Mouse (Mus musculus) spleen, adult 12 weeks (tissue): ENCODE measurements around the gene 2810004N23Rik.

Experiments used
- DNase-seq: peaks from one replicate; pipeline ENCODE4 v3.0.0; 2022; ENCODE audit warnings: low spot score

2810004N23Rik gene

DNA sequence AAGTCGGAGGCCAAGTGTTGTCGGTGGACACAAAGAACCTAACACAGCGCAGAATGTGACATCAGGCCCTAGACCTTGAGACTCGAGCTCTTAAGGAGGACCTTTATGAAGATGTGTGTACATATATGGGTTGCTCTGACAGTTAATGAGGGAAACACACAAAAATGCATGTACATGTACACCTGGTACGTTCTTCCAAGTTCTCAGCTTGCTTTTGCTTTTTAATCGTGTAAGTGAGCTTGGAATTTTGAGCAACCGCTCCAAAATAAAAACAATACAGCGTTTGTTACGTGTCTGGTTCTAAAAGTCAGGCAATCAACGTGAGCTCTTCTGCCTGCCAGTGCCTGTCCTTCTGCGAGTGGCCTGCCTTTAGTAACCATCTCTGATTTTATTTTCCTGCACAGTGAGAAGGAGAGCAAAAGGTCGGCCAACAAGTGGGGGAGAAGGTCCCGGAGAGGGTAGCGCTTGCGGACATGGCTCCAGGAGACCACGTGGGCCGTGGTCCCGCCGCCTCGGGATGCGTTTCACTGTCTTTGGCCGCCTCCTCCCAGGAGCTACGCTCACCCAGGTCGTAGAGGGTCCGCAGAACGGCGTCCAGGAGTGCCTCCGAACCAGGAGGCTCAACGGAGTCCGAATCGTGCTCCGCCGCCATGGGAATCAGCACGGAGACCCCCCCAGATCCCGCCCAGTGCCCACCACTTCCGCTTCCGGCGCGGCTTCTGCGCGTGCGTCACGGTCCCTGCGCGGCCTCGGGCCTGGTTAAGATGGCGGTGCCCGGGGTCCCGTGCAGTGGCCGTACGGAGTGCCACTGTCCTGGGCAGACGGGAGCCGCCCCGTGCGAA is at the start of gene 2810004N23Rik, which contains the start of gene Gnpat:
2810004N23Rik (minus strand) TSS at position 800 of the 842 bp plus-strand sequence.
Gnpat (plus strand) TSS at position 713 of the 842 bp plus-strand sequence.
- peak; percentile 77 for DNase-seq

DNA sequence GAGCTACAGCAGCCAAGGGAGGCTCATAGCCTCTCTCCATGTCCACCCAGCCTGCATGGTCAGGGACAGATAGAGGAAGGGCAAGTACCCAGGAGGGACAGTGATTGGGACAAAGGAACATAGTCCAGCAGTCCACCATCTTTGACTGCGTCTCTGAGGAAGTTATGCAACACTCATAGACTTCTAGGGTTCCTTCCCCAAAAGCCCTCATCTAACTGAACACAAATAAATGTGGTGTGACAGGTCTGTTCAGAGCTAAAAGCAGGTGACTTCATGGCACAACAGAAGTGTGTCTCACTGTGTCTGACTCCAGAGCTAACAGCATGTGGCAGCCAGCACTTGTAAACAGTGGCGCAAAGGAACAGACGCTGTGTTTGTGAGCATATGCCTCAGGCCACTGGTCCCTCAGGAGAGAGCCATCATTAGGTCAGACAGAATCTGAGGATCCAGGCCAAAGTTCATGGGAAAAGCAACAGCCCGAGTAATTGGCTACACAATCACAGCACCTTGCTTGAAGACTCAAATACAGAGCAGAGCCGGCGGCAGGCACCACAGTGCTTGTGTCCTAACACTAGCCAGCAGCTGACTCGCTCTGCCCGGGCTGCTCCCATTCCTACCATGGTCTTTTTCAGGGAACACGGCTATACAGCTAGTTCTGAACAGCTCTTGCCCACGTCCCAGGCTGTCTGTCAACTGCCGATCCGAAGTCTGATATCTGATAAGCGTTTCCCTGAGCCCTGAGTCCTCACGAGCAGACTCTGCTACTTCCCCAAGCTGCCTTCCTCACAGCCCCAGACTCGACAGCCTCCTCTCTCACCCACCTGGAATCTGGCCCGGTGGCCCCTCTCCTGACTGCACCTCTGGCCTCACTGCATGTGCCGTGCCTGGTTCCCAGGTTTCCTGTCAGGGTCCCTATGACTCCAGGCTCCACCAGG is 49.3 kb upstream of the 2810004N23Rik start:
- no peak for DNase-seq

DNA sequence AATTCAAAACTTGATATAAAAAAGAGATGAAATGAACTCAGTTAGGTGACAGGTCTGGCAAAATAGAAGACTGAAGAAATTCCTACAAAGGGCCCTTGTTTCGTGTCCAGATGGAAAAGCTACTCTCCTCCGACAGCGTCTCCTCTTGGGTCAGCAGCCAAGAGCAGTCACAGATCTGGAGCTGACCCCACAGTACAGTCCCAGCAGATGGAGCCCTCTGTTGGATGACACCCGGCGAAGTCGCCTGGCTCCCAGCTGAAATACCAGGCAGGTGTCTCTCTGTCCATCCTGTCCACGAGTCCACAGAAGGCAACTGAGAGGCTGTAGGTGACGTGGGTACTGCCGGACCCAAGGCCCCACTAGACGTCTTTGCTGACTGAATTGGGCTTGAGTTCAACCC is 47.4 kb upstream of the 2810004N23Rik start:
- DNase-seq = no peak

DNA sequence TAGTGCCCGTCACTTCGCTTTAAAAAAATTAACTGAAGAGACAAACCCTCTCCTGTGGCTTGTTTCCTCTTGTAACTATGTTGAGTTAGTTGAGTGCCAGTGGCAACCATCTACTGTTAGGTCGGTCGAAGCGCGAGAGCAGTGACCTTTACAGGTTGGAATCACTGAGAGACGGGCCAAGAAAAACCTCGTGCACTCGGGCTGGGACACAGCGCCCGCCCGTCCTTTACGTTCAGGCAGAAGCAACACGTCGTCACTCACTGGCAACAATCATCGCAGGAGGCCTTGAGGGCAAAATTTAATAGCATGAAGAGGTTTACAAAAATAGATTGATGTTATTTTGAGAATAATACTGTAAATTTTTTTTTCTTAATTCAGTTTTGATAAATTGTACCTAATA is 47.0 kb upstream of the 2810004N23Rik start:
- DNase-seq = no peak

DNA sequence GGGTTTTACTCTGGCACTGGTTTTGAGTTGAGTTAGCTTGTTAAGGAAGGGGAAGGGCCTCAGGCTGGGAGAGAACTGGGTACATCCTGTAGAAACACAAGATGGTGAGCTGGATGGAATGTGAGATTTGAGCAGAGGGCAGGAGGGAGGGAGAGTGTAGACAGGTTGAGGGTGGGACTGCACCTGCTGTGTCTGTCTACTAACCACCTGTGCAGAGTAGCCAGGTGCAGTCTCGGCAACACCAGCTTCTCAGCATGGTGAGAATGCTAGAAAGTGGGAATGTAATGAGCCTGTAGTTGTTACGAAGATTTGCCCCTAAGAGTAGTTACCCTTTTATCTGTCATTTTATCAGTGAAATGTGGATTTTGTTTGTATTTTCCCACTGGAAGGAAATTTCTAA is 42.6 kb upstream of the 2810004N23Rik start:
- DNase-seq = no peak

DNA sequence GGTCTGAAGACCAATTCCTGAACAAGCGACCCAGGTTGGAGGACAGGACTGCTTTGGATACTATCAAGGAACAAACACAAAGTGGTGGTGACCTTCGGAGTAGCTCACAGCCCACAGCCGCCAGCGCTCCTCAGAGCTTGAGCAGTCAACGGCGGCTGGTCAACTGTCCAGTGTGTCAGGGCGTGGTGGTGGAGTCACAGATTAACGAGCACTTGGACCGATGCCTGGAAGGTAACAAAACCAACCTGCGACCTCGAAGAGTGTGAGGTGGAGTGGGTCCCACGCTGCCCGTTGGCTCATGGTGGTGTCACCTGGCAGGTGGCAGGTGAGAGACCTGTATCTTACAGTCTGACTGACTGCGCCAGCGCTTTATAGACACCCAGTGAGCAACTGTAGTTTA is 40.3 kb upstream of the 2810004N23Rik start:
- DNase-seq = no peak

DNA sequence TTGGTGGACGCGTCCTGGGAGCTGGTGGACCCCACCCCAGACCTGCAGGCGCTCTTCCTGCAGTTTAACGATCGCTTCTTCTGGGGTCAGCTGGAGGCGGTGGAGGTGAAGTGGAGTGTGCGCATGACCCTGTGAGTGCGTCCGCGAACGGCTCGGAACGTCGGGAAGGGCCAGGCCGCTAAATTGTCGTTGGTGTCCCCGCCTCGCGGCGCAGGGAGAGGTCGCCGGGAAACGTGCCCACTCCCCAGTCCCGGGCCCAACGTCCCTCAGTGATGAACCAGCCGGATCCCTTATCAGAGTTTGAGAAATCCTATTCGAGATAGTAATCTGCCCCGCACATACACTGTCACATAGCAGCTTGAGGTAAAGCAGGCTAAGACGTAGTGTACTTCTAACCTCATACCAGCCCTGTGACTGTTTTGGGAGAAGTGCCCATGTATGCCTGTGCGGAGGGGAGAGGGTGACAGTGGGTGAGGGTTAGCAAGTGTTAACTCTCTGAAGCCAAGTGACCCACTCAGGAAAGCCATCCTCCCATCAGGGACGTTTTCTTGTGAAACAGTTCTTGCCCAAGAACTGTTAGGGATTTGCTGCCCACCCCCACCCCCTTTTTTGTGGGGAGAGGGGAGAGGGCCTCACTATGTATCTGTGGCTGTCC is 35.5 kb upstream of the 2810004N23Rik start:
- DNase-seq = no peak

DNA sequence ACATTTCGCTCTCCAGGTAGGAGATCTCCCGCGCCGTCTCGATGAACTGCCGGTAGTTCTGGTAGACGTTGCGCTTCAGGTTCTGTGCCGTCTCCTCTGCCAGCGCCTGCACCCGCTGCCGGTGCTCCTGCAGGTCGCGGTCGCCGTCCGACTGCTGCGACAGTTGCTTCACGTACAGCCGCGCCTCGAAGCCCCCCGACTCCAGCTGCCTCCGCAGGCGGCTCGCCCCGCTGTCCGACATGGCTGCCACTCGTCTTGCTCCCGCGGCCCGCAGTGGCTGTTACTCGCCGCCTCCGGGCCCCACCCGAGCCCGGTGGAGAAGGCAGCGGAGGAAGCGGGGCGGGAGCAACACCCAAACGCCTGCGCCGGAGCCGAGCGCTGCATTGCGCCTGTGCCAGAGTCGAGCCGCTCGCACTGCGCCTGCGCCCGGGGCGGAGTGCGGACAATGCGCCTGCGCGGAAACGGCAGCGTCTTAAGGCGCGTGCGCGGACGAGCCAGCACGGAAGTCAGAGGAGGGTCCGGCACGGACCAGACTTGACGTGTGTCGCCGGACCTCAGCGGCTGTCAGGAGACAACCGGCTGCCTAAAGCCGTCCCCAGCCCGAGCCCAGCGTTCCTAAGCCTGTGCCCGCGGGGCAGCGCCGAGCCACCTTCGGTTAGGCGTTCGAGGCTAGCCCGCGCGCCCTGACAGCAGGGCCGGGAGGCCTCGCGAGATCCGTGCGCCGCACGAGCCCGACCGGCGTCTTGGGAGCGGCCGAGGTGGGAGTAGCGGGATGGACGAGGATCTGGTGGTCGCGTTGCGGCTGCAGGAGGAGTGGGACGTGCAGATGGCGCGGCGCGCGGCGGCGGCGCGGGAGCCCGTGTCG is 34.7 kb upstream of the 2810004N23Rik start, which contains the start of the genes Exoc8 and Sprtn:
Exoc8 (minus strand) TSS at position 320 of the 865 bp plus-strand sequence.
Sprtn (plus strand) TSS at position 501 of the 865 bp plus-strand sequence.
- peak; percentile 99 for DNase-seq

DNA sequence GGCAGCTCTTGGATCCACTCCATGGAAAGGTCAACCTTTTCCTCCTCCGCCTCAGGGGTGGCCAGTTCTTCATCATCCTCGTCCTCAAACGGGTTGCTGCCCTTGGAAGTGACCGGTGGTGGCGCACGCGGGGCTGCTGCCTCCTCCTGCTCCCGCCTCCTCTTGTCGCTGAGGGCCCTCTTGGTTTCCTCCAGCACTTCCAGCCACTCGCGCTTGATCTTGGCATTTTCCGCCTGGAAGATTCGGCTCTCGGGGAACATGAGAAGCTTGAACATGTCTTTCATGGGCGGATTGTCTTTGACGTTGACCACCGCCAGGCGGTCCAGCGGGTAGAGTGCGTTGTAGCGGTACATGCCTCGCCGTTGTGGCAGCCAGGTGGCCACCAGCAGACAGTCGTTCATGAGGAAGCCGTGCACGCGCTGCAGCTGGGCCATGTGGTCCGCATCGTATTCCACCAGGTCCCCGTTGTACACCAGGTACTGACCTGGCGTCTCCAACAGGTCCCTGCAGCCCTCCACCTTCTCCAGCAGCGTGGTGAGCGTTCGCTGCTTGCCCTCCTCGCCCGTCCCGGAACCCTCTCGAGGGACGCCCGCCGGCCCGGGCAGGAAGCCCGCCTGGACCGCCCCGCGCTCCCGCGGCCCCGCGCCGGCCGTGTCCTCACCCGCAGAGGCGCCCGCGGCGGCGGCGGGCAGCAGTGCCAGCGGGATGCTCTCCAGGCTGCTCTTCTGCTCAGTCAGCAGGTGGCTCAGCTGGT is 33.9 kb upstream of the 2810004N23Rik start:
- DNase-seq = peak; percentile 60

DNA sequence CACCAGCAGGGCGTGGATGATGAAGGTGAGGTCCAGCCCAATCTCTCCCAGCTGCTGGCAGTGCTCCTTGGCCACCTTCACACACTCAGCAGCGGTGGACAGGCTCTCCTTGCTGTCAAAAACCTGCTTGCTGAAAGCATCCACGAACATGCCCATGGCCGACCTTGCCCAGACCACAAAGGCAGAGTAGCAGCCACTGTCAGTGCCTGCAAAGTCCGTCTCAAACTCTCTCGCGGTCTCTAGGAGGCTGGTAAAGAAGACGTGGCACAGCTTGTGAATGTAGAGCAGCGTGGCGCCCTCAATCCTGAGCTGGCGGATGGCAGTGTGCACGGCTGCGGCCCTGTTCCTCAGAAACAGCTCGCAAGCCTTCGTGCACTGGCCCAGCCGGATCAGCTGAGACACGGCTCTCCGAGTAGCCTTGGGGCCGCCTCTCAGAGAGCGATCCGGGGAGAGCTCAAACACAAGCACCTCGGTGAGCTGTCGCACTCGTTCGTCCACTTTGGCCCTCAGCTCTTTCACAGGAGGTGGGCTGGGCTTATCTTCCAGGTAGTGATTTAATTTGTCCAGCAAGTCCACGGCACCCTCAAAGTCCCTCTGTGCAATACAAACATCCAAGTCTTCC is 33.2 kb upstream of the 2810004N23Rik start:
- no peak for DNase-seq

DNA sequence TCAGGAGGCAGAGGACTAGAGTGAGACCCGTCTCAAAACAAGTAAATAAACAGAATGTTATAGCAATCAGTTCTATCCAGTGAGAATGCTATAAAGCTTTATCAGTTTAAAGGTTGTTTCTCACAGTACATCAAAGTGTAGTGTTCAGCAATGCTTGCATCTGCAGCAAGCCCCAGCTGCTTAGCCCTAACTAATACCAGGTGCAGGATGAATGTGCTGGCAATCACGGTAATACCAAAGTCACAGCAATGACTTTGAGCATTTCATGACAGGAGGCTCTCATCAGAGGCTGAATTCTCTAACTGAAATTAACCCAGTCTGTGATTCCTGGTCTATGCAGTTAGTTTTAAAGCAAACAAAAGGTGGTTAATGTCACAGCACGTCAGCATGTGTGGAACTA is 29.7 kb upstream of the 2810004N23Rik start:
- DNase-seq = no peak

DNA sequence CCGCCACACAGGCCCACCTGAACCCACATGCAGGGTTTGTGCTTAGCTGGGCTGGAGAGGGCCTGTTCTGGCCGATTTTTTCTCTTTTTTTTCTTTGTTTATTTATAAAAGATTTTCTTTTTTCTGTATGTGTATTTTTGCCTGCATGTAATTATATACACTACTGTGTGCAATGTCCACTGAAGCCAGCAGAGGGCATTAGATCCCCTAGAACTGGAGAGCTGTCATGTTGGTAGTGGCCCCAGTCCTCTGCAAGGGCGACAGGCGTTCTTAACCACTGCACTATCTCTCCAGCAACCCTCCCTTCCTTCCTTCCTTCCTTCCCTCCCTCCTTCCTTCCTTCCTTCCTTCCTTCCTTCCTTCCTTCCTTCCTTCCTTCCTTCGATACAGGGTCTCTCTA is 25.5 kb upstream of the 2810004N23Rik start:
- DNase-seq = no peak

DNA sequence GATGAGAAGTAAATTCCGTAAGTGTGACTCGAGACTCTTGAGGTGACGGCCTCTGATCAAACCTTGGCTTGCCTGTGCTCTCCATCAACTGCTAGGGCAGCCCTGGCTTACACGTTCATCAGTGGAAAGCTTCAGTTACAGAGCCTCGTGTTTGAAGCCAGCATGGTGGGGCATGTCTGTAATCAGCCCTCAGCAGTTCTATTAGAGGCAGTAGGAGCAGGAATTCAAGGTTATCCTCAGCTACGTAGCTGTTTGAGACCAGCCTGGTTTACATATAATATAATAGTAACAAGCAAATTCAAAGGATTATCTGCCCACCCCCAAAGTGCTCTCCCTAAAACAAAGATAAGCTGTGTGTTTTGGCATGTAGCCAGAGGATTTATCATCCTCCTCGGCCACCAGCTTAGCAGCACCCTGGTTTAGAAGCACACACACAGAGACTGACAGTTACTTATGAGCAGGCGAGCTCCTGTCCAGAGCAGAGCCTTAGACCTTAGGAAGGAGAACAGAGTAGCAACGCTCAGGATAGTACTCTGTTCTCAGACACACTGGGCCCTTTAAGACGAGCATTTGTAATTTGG is 16.1 kb upstream of the 2810004N23Rik start:
- DNase-seq = no peak

DNA sequence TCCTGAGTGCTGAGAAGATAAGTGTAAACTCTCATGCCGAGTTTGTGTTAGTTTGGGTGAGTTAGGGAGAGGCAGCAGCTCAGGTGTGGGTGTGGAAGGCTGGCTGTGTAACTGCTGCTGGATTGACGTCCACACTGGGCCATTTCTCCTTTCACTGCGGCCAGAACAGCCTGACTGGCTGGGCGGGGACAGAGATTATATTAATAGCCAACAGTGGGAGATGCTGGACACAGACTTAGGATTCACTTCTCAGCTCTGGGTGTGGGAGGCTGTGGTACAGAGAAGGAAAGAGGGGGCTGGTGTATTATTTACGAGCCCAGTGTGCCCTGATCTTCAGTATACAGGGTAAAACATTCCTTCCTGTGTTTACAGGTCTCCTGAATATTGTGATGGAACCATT is 15.2 kb upstream of the 2810004N23Rik start:
- no peak for DNase-seq

DNA sequence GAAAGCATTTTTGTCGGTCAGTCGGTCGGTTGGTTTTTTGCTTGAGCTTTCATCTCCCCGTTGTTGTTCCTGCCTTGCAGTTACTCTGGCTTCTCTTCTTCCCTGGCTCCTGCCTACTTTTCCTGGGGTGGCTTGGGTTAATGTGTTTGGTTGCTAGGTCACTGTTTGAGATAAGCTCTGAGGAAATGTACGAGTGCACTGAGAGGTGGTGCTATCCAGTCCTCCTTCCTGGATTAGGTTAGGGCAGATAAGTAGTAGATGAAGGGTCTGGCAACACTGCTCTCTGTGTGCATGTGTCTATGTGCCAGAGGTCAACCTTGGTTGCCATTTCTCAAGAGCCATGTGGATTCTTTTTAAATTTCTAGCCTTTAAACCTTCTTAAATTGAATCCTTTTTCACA is 9.8 kb upstream of the 2810004N23Rik start:
- DNase-seq = no peak

DNA sequence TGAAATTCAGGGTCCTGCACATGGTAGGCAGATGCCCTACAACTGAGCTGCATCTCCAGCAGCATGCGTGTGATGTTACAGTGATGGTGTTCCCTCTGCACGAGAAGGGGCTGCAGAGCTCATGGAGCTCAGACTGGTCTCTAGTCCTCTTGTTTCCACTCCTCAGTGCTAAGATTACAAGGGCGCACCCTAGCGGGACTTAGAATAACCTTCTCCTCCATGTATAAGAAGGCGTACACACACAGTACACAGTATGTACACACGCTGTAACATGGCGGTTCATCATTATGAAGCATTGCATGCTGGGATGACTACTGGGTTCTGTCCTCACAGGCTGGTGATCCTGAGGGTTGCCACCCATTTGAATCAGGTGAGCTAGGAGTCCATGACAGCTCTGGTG is 9.2 kb upstream of the 2810004N23Rik start:
- no peak for DNase-seq

DNA sequence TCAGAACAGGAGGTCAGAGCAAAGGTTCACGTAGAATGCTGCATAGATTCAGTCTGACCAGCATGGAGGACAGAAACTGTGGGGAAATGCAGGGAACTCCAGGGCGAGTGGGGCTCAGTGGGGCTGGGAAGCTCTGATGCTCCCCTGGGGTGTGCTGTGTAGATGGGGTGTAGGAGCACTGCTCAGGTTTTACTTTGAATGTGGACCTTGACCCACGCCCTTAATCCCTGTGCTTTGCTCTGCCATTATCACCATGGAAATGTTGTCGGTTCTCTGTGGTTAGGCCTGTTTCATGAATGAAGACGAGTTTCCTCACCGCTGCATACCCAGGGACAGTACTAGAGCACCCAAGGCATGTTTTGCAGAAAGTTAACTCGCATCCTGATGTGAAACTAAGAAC is 8.6 kb upstream of the 2810004N23Rik start:
- no peak for DNase-seq

DNA sequence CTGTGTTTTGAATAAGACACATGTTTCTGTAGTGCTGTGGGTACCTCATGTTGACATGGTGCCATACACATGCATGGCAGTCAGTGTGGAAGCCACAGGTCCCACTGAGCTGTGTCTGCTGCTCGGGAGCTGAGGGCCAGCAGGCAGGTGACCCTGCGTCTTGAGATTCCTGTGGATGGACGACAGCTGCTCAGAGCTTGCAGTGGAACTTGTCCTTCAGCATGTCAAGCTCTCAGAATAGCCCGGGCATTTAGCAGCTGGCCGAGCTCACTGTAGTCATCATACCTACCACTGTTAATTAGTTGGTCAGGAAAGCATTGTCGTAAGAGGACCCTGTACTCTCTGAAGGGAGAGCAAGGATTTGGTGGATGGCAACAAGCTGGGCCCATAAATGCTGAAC is 6.8 kb upstream of the 2810004N23Rik start:
- no peak for DNase-seq

DNA sequence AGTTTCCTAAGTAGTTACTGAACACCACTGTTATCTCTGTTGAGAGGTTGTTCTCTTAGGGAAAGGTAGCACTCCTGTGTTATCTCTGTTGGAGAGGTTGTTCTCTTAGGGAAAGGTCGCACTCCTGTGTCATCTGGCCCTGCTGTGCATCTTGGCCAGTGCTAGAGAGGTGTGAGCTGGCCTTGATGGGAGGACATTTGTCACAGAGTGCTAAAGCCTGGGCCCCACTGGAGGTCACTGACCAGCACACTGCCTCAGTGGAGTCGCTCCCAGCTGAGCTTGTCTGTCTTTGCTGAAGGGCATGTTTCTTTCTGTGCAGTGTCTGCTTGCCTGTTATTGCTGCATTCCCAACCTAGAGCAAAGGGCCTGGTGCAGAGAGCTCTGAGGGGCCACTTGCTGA is 4.2 kb upstream of the 2810004N23Rik start:
- DNase-seq = no peak

DNA sequence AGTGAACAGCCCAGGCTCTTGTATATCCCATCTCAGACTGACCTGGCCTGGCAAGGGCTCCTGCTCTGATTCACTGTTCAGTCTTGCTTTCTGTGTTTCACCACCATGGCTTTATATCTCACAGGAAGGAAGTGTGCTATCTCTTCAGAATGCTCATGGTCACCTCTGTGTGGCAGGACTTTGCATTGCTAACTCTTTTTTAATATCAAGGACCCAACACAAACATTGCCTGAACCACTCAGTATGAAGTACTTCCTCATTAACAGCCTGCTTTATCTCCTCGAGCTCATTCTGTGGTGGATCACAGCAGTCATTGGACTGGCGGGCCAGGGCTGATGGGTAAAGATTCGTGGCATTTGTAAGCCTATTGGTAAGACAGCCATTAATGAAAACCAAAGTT is 3.7 kb upstream of the 2810004N23Rik start:
- DNase-seq = no peak
